Mouse (Mus musculus) midbrain, embryonic 15.5 days (tissue): Measurements from ENCODE around the gene Gm20388. TPM values are rescaled to one million over a fixed set of nuclear protein-coding genes. Genes with fewer than 3 reads are reported as not detected.

ENCODE experiments used
- ATAC-seq: fragments of 200-750 bp; cut with Nextera tagmentation; replicated peaks from 2 replicates; pipeline ENCODE4 v1.8.0; 2017; ENCODE audit warnings: moderate TSS enrichment
- H3K27ac ChIP-seq: fragments of 300-500 bp; sonication (generic); 2 replicates; pipeline ENCODE4 v1.5.1; 2015; ENCODE audit warnings: mild to moderate bottlenecking, inconsistent platforms
- H3K27me3 ChIP-seq: fragments of 300-500 bp; sonication (generic); replicated peaks from 2 replicates; pipeline ENCODE4 v1.6.1; 2015; ENCODE audit warnings: inconsistent platforms
- H3K36me3 ChIP-seq: fragments of 300-500 bp; sonication (generic); replicated peaks from 2 replicates; pipeline ENCODE4 v1.6.1; 2015; ENCODE audit warnings: inconsistent platforms
- H3K4me1 ChIP-seq: fragments of 300-500 bp; sonication (generic); 2 replicates; pipeline ENCODE4 v1.6.1; 2015; ENCODE audit warnings: inconsistent platforms
- H3K4me2 ChIP-seq: fragments of 300-500 bp; sonication (generic); 2 replicates; pipeline ENCODE4 v1.6.1; 2015; ENCODE audit warnings: inconsistent platforms, mild to moderate bottlenecking, moderate library complexity
- H3K4me3 ChIP-seq: fragments of 300-500 bp; sonication (generic); 2 replicates; pipeline ENCODE4 v1.5.1; 2015; ENCODE audit warnings: mild to moderate bottlenecking, inconsistent platforms
- H3K9ac ChIP-seq: fragments of 300-500 bp; sonication (generic); 2 replicates; pipeline ENCODE4 v1.6.1; 2015; ENCODE audit warnings: mild to moderate bottlenecking, inconsistent platforms
- H3K9me3 ChIP-seq: fragments of 300-500 bp; sonication (generic); 2 replicates; pipeline ENCODE4 v1.6.1; 2016; ENCODE audit warnings: inconsistent platforms
- WGBS: fragments of 180-500 bp; shearing (Covaris S2); methylation state at CpG from one replicate; pipeline ENCODE4 v1.1.7; 2015; ENCODE audit warnings: mixed read lengths; 5-methylcytosine and 5-hydroxymethylcytosine counted together
- polyA plus RNA-seq: library from polyadenylated mRNA; unstranded; fragments of >200 nt; fragmentation: Nextera tagmentation; extraction: Ambion mirVana; gene quantifications from 2 replicates; pipeline ENCODE4 v1.2.1, GENCODE M21; 2015

Gene Gm20388
- polyA plus RNA-seq, 1 experiment from 2014 or later = 5.6 TPM

GRCm38 (mm10) chr8:124343151-124343550, 4432.5 kb downstream of the Gm20388 start:
- no peaks in the 10 kb centered on the region for H3K27me3 ChIP-seq
- no peak overlapping the region for H3K27ac ChIP-seq
- 0 out of 2 replicates have a peak, but pooled peaks cover 3% of the 10 kb centered on the region for H3K4me1 ChIP-seq
- ATAC-seq = no peak
- no peak overlapping the region for H3K9ac ChIP-seq
- no peak overlapping the region for H3K4me3 ChIP-seq
- no peaks in the 10 kb centered on the region for H3K9me3 ChIP-seq
- no peak overlapping the region for H3K4me2 ChIP-seq
- peaks cover 30% of the 10 kb centered on the region; the same call in 1 of the 2 replicates for H3K36me3 ChIP-seq
- WGBS = 94% methylated on average over 15 of the region's 15 CpGs

- 90% methylated on average over 12 of the region's 12 CpGs for WGBS
- peaks cover 24% of the 10 kb centered on the region; the same call in 1 of the 2 replicates for H3K36me3 ChIP-seq
- 0 out of 2 replicates have a peak, but pooled peaks cover 3% of the 10 kb centered on the region for H3K4me1 ChIP-seq
- H3K27me3 ChIP-seq = no peaks in the 10 kb centered on the region
- ATAC-seq = no peak
- no peak overlapping the region for H3K4me2 ChIP-seq
- no peak overlapping the region for H3K9ac ChIP-seq
- H3K9me3 ChIP-seq = no peaks in the 10 kb centered on the region
- no peak overlapping the region for H3K27ac ChIP-seq
- H3K4me3 ChIP-seq = no peak overlapping the region
Measured at GRCm38 (mm10) chr8:124343991-124344390, 4433.4 kb downstream of the Gm20388 start.

GRCm38 (mm10) chr8:124345098-124345497, 4434.5 kb downstream of the Gm20388 start:
- Histone ChIP-seq H3K4me2 (no peak overlapping the region), H3K27ac (no peak overlapping the region), H3K4me1 (peaks cover 6% of the 10 kb centered on the region; the same call in 1 of the 2 replicates), H3K9ac (no peak overlapping the region), H3K36me3 (peaks cover 20% of the 10 kb centered on the region; the same call in 1 of the 2 replicates), H3K4me3 (no peak overlapping the region), H3K27me3 (no peaks in the 10 kb centered on the region), H3K9me3 (no peaks in the 10 kb centered on the region)
- WGBS = 89% methylated on average over 10 of the region's 10 CpGs
- ATAC-seq = no peak

- ATAC-seq = peak; percentile 45; the same call in 1 of the 2 replicates
- Histone ChIP-seq H3K27me3 (no peaks in the 10 kb centered on the region), H3K36me3 (peaks cover 19% of the 10 kb centered on the region; the same call in 1 of the 2 replicates), H3K4me1 (peaks cover 3% of the 10 kb centered on the region; the same call in 1 of the 2 replicates), H3K4me3 (no peak overlapping the region), H3K27ac (no peak overlapping the region; the same call in 1 of the 2 replicates), H3K4me2 (no peak overlapping the region), H3K9me3 (no peaks in the 10 kb centered on the region), H3K9ac (no peak overlapping the region)
- WGBS = 44% methylated on average over 19 of the region's 19 CpGs
Measured at GRCm38 (mm10) chr8:124346852-124347523, 4436.3 kb downstream of the Gm20388 start.

GRCm38 (mm10) chr8:124348087-124348486, 4437.4 kb downstream of the Gm20388 start:
- 0 out of 2 replicates have a peak, but pooled peaks have one; percentile 24 for ATAC-seq
- WGBS = 71% methylated on average over 1 of the region's 1 CpGs

GRCm38 (mm10) chr8:124349663-124350062, 4439.0 kb downstream of the Gm20388 start:
- no peak overlapping the region for H3K4me3 ChIP-seq
- no peak overlapping the region for H3K4me2 ChIP-seq
- H3K27ac ChIP-seq = no peak overlapping the region
- 0 out of 2 replicates have a peak, but pooled peaks have one; percentile 35 for ATAC-seq
- peaks cover 3% of the 10 kb centered on the region; the same call in 1 of the 2 replicates for H3K4me1 ChIP-seq
- H3K36me3 ChIP-seq = no peaks in the 10 kb centered on the region; the same call in 1 of the 2 replicates
- WGBS = 38% methylated on average over 7 of the region's 7 CpGs
- no peak overlapping the region for H3K9ac ChIP-seq
- H3K27me3 ChIP-seq = no peaks in the 10 kb centered on the region
- no peaks in the 10 kb centered on the region for H3K9me3 ChIP-seq

More at GRCm38 (mm10) chr8:124348087-124348486, 4437.4 kb downstream of the Gm20388 start:
- H3K9me3 ChIP-seq = no peaks in the 10 kb centered on the region
- no peak overlapping the region for H3K4me2 ChIP-seq
- H3K4me1 ChIP-seq = peaks cover 3% of the 10 kb centered on the region; the same call in 1 of the 2 replicates
- H3K36me3 ChIP-seq = peaks cover 12% of the 10 kb centered on the region; the same call in 1 of the 2 replicates
- no peaks in the 10 kb centered on the region for H3K27me3 ChIP-seq
- H3K4me3 ChIP-seq = no peak overlapping the region
- no peak overlapping the region for H3K27ac ChIP-seq
- H3K9ac ChIP-seq = no peak overlapping the region

- H3K4me3 ChIP-seq = no peak overlapping the region
- no peak overlapping the region for H3K4me2 ChIP-seq
- no peak overlapping the region for H3K27ac ChIP-seq
- no peak for ATAC-seq
- no peak overlapping the region for H3K9ac ChIP-seq
- peaks cover 3% of the 10 kb centered on the region; the same call in 1 of the 2 replicates for H3K4me1 ChIP-seq
- H3K27me3 ChIP-seq = no peaks in the 10 kb centered on the region
- H3K9me3 ChIP-seq = no peaks in the 10 kb centered on the region
- H3K36me3 ChIP-seq = no peaks in the 10 kb centered on the region
- 65% methylated on average over 5 of the region's 5 CpGs for WGBS
Measured at GRCm38 (mm10) chr8:124351636-124352035, 4441.0 kb downstream of the Gm20388 start.

GRCm38 (mm10) chr8:124360911-124361310, 4450.3 kb downstream of the Gm20388 start:
- H3K27me3 ChIP-seq = no peaks in the 10 kb centered on the region
- H3K9me3 ChIP-seq = no peaks in the 10 kb centered on the region
- no peaks in the 10 kb centered on the region for H3K4me1 ChIP-seq
- no peaks in the 10 kb centered on the region for H3K36me3 ChIP-seq
- WGBS = 87% methylated on average over 3 of the region's 3 CpGs
- no peak overlapping the region for H3K27ac ChIP-seq
- no peak for ATAC-seq
- H3K9ac ChIP-seq = no peak overlapping the region
- no peak overlapping the region for H3K4me2 ChIP-seq
- no peak overlapping the region for H3K4me3 ChIP-seq

- Histone ChIP-seq H3K9me3 (no peaks in the 10 kb centered on the region), H3K27ac (no peak overlapping the region), H3K4me3 (no peak overlapping the region), H3K36me3 (no peaks in the 10 kb centered on the region), H3K4me1 (no peaks in the 10 kb centered on the region), H3K27me3 (no peaks in the 10 kb centered on the region), H3K4me2 (no peak overlapping the region), H3K9ac (no peak overlapping the region)
- ATAC-seq = no peak
- WGBS = 81% methylated on average over 11 of the region's 11 CpGs
Measured at GRCm38 (mm10) chr8:124361773-124362427, 4451.3 kb downstream of the Gm20388 start.

- Histone ChIP-seq H3K9me3 (no peaks in the 10 kb centered on the region), H3K4me2 (no peak overlapping the region), H3K9ac (no peak overlapping the region), H3K36me3 (no peaks in the 10 kb centered on the region), H3K4me3 (no peak overlapping the region), H3K27me3 (no peaks in the 10 kb centered on the region), H3K27ac (no peak overlapping the region), H3K4me1 (no peaks in the 10 kb centered on the region)
- no peak for ATAC-seq
- 77% methylated on average over 7 of the region's 7 CpGs for WGBS
Measured at GRCm38 (mm10) chr8:124362589-124362988, 4451.9 kb downstream of the Gm20388 start.

GRCm38 (mm10) chr8:124363337-124363736, 4452.7 kb downstream of the Gm20388 start:
- no peaks in the 10 kb centered on the region for H3K4me1 ChIP-seq
- 91% methylated on average over 15 of the region's 15 CpGs for WGBS
- H3K4me3 ChIP-seq = no peak overlapping the region
- H3K27ac ChIP-seq = no peak overlapping the region
- H3K36me3 ChIP-seq = no peaks in the 10 kb centered on the region
- no peak for ATAC-seq
- H3K9me3 ChIP-seq = no peaks in the 10 kb centered on the region
- H3K4me2 ChIP-seq = no peak overlapping the region
- no peak overlapping the region for H3K9ac ChIP-seq
- no peaks in the 10 kb centered on the region for H3K27me3 ChIP-seq

- no peak overlapping the region for H3K9ac ChIP-seq
- no peaks in the 10 kb centered on the region for H3K27me3 ChIP-seq
- H3K4me2 ChIP-seq = no peak overlapping the region
- ATAC-seq = no peak
- H3K36me3 ChIP-seq = no peaks in the 10 kb centered on the region
- no peak overlapping the region for H3K27ac ChIP-seq
- H3K9me3 ChIP-seq = no peaks in the 10 kb centered on the region
- 18% methylated on average over 8 of the region's 8 CpGs for WGBS
- no peak overlapping the region for H3K4me3 ChIP-seq
- no peaks in the 10 kb centered on the region for H3K4me1 ChIP-seq
Measured at GRCm38 (mm10) chr8:124368213-124368612, 4457.6 kb downstream of the Gm20388 start.
